Mouse (Mus musculus) liver, postnatal 0 days (tissue): ENCODE measurements around the gene Dlg5. TPM values are rescaled to one million over a fixed set of nuclear protein-coding genes. Genes with fewer than 3 reads are reported as not detected.

Source experiments
- ATAC-seq: fragments of 200-750 bp; cut with Nextera tagmentation; 2 replicates; pipeline ENCODE4 v1.8.0; 2017; ENCODE audit warnings: mild to moderate bottlenecking, moderate library complexity
- DNase-seq: peaks from one replicate; pipeline ENCODE4 v3.0.0-alpha.2; 2016
- H3K27ac ChIP-seq: fragments of 300-500 bp; sonication (generic); 2 replicates; pipeline ENCODE4 v1.5.1; 2014; ENCODE audit warnings: antibody characterized with exemption, moderate library complexity, mild to moderate bottlenecking, low read depth
- H3K27me3 ChIP-seq: fragments of 300-500 bp; sonication (generic); 2 replicates; pipeline ENCODE4 v1.6.1; 2014; ENCODE audit warnings: low read length, control low read depth, mixed read lengths; ENCODE audit not compliant: insufficient read depth
- H3K36me3 ChIP-seq: fragments of 300-500 bp; sonication (generic); replicated peaks from 2 replicates; pipeline ENCODE4 v1.6.1; 2014; ENCODE audit warnings: mild to moderate bottlenecking, control low read depth, low read length, moderate library complexity, mixed read lengths; ENCODE audit not compliant: insufficient read depth
- H3K4me1 ChIP-seq: fragments of 300-500 bp; sonication (generic); 2 replicates; pipeline ENCODE4 v1.6.1; 2014; ENCODE audit warnings: antibody characterized with exemption, mild to moderate bottlenecking, control low read depth; ENCODE audit not compliant: insufficient read depth
- H3K4me2 ChIP-seq: fragments of 300-500 bp; sonication (generic); 2 replicates; pipeline ENCODE4 v1.6.1; 2014; ENCODE audit warnings: low read depth, mild to moderate bottlenecking, low read length, moderate library complexity, mixed read lengths
- H3K4me3 ChIP-seq: fragments of 300-500 bp; sonication (generic); 2 replicates; pipeline ENCODE4 v1.5.1; 2014; ENCODE audit warnings: low read depth, low read length
- H3K9ac ChIP-seq: fragments of 300-500 bp; sonication (generic); replicated peaks from 2 replicates; pipeline ENCODE4 v1.6.1; 2014; ENCODE audit warnings: mild to moderate bottlenecking, moderate library complexity
- H3K9me3 ChIP-seq: fragments of 300-500 bp; sonication (generic); 2 replicates; pipeline ENCODE4 v1.6.1; 2016; ENCODE audit warnings: mild to moderate bottlenecking, control low read depth, low read length, mixed read lengths
- CTCF ChIP-seq: sonication (generic); IDR thresholded peaks from 2 replicates; pipeline ENCODE4 v1.5.1; 2016; ENCODE audit warnings: antibody characterized with exemption, low read depth
- EP300 ChIP-seq: IDR thresholded peaks from 2 replicates; pipeline ENCODE4 v1.6.1; 2016; ENCODE audit warnings: antibody characterized with exemption, low read depth, mild to moderate bottlenecking
- WGBS: fragments of 180-500 bp; shearing (Covaris S2); extraction: QIAGEN DNeasy Blood & Tissue Kit; methylation state at CpG from one replicate; pipeline ENCODE4 v1.1.7; 2014; ENCODE audit not compliant: insufficient replicate concordance; 5-methylcytosine and 5-hydroxymethylcytosine counted together
- polyA plus RNA-seq: library from polyadenylated mRNA; unstranded; fragments of >200 nt; fragmentation: Nextera tagmentation; extraction: Ambion mirVana; gene quantifications from 2 replicates; pipeline ENCODE4 v1.2.1, GENCODE M21; 2015

The Dlg5 gene
- polyA plus RNA-seq, 1 experiment from 2014 or later = 0.88 TPM

DNA sequence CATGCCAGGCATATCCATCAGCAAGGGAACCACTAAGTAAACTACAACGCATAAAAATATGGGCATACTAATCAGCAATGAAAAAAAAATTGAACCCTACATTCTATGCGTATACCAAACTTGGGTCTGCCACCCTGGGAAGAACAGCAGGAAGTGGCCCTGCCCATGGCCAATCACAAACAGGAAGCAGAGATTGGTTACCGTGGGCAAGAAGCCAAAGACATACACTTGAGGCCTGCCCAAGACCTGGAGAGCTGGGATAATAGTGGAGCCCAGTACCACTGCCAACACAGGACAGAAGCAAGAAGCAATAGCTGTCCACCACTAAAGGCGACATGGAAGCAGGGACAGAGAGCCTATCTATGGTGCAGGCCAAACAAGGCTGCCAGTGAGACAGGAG, 146.9 kb downstream of the Dlg5 start:
- TF ChIP-seq CTCF = no peak
- no peak for TF ChIP-seq EP300
- Histone ChIP-seq H3K36me3 (no peaks in the 10 kb centered on the region), H3K4me2 (no peak overlapping the region), H3K9me3 (no peaks in the 10 kb centered on the region), H3K9ac (no peak overlapping the region), H3K27ac (no peak overlapping the region), H3K4me3 (no peak overlapping the region), H3K4me1 (peaks cover 2% of the 10 kb centered on the region; the same call in 1 of the 2 replicates), H3K27me3 (no peaks in the 10 kb centered on the region)
- 54% methylated on average over 4 of the region's 4 CpGs for WGBS
- no peak for ATAC-seq
- no peak for DNase-seq

DNA sequence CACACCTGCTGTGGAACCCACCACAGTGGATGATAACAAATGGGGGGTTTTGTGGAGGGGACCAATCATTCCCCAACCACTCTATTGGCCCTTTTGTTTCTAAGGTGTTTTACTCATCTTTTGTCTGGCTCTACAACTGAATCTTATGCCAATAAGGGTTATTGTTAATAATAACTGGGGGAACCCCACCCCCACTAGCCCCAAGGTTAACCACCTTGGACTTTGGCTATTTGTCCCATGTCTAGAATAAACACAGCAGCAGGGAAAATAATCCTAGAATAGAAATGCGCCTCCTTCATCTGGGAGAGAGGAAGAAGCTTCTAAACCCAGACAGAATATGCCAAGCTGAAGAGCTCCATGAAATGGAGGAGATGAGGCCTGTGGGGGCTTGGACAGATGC, 151.1 kb downstream of the Dlg5 start:
- no peaks in the 10 kb centered on the region for H3K27me3 ChIP-seq
- no peaks in the 10 kb centered on the region for H3K36me3 ChIP-seq
- no peak overlapping the region for H3K4me2 ChIP-seq
- 56% methylated on average over 1 of the region's 1 CpGs for WGBS
- H3K9ac ChIP-seq = no peak overlapping the region
- no peaks in the 10 kb centered on the region for H3K9me3 ChIP-seq
- H3K4me3 ChIP-seq = no peak overlapping the region
- H3K4me1 ChIP-seq = peaks cover 2% of the 10 kb centered on the region; the same call in 1 of the 2 replicates
- H3K27ac ChIP-seq = no peak overlapping the region
- TF ChIP-seq EP300 (no peak), CTCF (no peak)
- DNase-seq (no peak), ATAC-seq (no peak)

DNA sequence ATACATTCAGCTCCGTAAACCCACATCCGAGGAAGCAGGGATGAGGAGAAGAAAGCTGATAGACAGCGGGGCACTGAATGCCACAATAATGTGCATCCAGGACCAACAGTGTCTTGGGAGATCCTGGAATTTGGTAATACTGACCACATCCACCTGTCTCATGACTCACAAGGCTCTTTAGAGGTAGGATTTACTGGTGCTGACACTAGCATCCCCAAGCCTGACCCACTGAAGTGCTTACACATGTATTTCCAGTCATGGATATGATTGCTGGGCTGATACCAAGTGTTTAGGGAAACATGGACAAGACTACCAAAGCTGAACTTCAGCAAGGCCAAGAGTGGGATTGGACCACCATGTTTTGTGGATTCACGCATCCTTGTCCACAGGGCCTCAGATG, 152.5 kb downstream of the Dlg5 start:
- 88% methylated on average over 4 of the region's 4 CpGs for WGBS
- ATAC-seq (no peak), DNase-seq (no peak)
- no peak overlapping the region for H3K9ac ChIP-seq
- no peaks in the 10 kb centered on the region for H3K27me3 ChIP-seq
- no peak overlapping the region for H3K27ac ChIP-seq
- H3K36me3 ChIP-seq = no peaks in the 10 kb centered on the region
- no peaks in the 10 kb centered on the region for H3K9me3 ChIP-seq
- peaks cover 2% of the 10 kb centered on the region; the same call in 1 of the 2 replicates for H3K4me1 ChIP-seq
- H3K4me3 ChIP-seq = no peak overlapping the region
- TF ChIP-seq EP300 = no peak
- TF ChIP-seq CTCF = no peak
- H3K4me2 ChIP-seq = no peak overlapping the region

DNA sequence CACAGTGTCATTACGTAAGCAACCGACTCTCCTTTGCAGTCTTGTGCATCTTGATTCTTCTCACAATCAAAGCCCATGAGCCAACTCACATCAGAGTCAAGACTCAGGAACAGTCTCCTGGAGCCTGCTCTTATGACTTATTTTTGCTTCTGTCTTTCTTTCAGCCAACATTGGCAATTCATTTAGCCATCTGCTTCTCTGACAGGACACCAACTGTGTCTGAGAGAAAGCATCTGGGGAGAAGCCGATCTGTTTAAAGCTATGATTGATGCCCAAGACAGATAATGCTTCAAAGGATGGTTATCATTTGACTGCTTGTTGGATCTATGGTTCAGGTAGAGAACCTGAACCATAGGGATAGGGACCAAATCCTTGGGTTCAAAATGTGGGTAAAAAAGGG, 153.3 kb downstream of the Dlg5 start:
- H3K4me2 ChIP-seq = no peak overlapping the region
- no peak overlapping the region for H3K27ac ChIP-seq
- no peaks in the 10 kb centered on the region for H3K36me3 ChIP-seq
- no peaks in the 10 kb centered on the region for H3K27me3 ChIP-seq
- 77% methylated on average over 3 of the region's 3 CpGs for WGBS
- no peak for ATAC-seq
- no peak for TF ChIP-seq EP300
- TF ChIP-seq CTCF = no peak
- H3K9ac ChIP-seq = no peak overlapping the region
- no peak for DNase-seq
- H3K4me3 ChIP-seq = no peak overlapping the region
- H3K4me1 ChIP-seq = peaks cover 2% of the 10 kb centered on the region; the same call in 1 of the 2 replicates
- no peaks in the 10 kb centered on the region for H3K9me3 ChIP-seq

DNA sequence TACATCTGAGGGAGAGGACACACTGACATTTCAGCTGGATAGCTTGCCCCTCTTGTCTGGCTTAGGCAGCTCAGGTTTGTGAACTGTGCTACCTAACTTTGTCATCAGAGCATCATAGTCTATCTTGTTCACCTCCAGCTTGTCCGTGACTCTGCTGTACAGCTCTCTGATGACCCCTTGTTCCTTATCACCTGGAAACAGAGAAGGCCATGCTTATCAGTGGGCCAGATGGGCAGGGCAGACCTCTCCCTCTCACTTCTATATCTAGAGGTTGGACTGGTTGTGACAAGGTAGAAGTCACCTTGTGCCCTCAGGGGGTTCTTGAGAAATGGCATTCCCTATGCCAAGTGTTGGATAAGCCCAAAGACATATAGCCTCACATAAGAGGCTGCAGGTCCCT, 154.9 kb downstream of the Dlg5 start:
- no peak for DNase-seq
- WGBS = 41% methylated on average over 1 of the region's 1 CpGs
- Histone ChIP-seq H3K9ac (no peak overlapping the region), H3K27me3 (no peaks in the 10 kb centered on the region), H3K4me1 (peaks cover 2% of the 10 kb centered on the region; the same call in 1 of the 2 replicates), H3K4me2 (no peak overlapping the region), H3K36me3 (no peaks in the 10 kb centered on the region), H3K9me3 (no peaks in the 10 kb centered on the region), H3K27ac (no peak overlapping the region), H3K4me3 (no peak overlapping the region)
- TF ChIP-seq EP300 (no peak), CTCF (no peak)
- ATAC-seq = no peak

DNA sequence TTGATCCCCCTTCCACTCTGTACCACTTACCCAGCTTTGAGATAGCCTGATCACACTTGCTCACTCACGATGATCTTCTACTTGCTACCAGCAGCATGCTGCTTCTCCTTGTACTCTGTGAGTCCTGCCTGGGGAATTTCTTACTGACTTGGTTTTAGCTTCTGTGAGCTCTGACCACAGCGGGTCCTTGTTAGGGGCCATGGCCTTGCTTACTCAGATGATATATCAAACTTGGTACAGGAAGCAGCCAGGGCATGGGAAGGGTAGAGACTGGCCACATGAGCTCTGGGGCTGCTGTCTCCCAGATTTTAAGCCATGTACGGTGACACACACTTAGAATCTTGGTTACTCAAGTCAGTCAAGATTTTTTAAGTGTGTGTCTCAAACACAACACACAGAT, 156.5 kb downstream of the Dlg5 start:
- Histone ChIP-seq H3K4me1 (no peaks in the 10 kb centered on the region), H3K27ac (no peak overlapping the region), H3K4me3 (no peak overlapping the region), H3K4me2 (no peak overlapping the region), H3K9me3 (no peaks in the 10 kb centered on the region), H3K27me3 (no peaks in the 10 kb centered on the region), H3K9ac (no peak overlapping the region), H3K36me3 (no peaks in the 10 kb centered on the region)
- DNase-seq (no peak), ATAC-seq (no peak)
- 71% methylated on average over 3 of the region's 3 CpGs for WGBS
- TF ChIP-seq EP300 (no peak), CTCF (no peak)

DNA sequence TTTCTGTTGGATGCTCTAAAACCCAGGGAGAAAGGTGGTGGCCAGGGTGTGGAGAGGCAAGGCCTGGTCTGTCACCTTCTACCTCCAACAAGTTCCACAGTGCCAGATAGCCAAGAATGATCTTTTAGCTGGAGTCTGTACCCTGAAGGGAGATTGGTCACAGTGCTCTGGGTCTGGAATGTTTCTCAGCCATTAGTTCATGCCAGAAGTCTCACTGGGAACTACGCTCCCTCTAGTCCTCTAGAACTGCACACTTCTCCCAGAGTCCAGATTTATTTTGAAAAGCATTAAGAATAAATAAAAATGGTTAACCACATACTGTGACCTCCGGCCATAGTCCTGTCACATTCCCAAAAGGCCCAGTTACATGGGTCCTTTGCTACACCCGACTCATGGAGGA, 158.3 kb downstream of the Dlg5 start:
- no peaks in the 10 kb centered on the region for H3K9me3 ChIP-seq
- no peak overlapping the region for H3K4me3 ChIP-seq
- H3K4me1 ChIP-seq = no peaks in the 10 kb centered on the region
- DNase-seq (no peak), ATAC-seq (no peak)
- H3K27me3 ChIP-seq = no peaks in the 10 kb centered on the region
- H3K36me3 ChIP-seq = no peaks in the 10 kb centered on the region
- 69% methylated on average over 3 of the region's 3 CpGs for whole genome bisulfite sequencing
- H3K27ac ChIP-seq = no peak overlapping the region
- no peak overlapping the region for H3K4me2 ChIP-seq
- no peak for TF ChIP-seq CTCF
- no peak for TF ChIP-seq EP300
- no peak overlapping the region for H3K9ac ChIP-seq
